Mouse (Mus musculus) lung, postnatal 0 days (tissue): ENCODE measurements around the gene Abcf2.

Experiments used
- CTCF ChIP-seq: IDR thresholded peaks from 2 replicates; pipeline ENCODE4 v1.5.1; 2016; ENCODE audit warnings: antibody characterized with exemption, mild to moderate bottlenecking
- EP300 ChIP-seq: IDR thresholded peaks from 2 replicates; pipeline ENCODE4 v1.6.1; 2016; ENCODE audit warnings: antibody characterized with exemption, mild to moderate bottlenecking, control low read depth

DNA sequence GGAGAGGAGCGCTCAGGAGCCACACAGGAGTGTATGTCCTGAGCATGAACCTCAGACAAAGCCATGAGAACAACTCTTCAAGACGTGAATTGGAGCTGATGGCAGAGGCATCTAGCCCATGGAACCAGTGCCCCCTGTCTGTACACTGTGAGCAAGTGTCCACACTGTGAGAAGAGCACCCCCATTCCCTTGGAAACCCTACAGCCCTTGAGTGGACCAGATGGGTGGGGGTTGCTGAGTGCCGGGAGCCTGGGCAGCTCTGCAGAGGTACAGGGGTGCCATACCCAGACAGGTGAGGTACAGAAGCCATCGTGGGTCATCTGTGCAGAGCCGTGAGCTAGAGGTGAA lies 35.0 kb upstream of the Abcf2 start:
- TF ChIP-seq CTCF = peak; percentile 39
- no peak for TF ChIP-seq EP300
